Mouse (Mus musculus): ENCODE data around the gene Ccdc188.

GRCm38 (mm10) chr16:18201620-18202019 lies 16.1 kb upstream of the Ccdc188 start:
- TF ChIP-seq CTCF (IDR thresholded peaks at IDR 0.05; ENCODE audit: insufficient read depth, low read depth, low read length), result no peak
- TF ChIP-seq POLR2A (IDR thresholded peaks at IDR 0.05; ENCODE audit: insufficient read depth, low read depth, low read length), result no peak

Measured in olfactory bulb, adult 2 months (tissue).